Mouse (Mus musculus) splenic B cell, adult 2 months (primary cell): ENCODE measurements around the gene Vdr.

Experiments used
- DNase-seq: peaks from one replicate; pipeline ENCODE4 v3.0.0-alpha.2; 2011; ENCODE audit warnings: low read depth, low spot score
- H3K27me3 ChIP-seq: 2 replicates; pipeline ENCODE4 v1.6.1; 2012; ENCODE audit warnings: mild to moderate bottlenecking, low read length, moderate library complexity, mixed read lengths; ENCODE audit not compliant: control insufficient read depth, poor library complexity, insufficient read depth, severe bottlenecking
- H3K36me3 ChIP-seq: 2 replicates; pipeline ENCODE4 v1.6.1; 2012; ENCODE audit warnings: mild to moderate bottlenecking, low read length, moderate library complexity, mixed read lengths; ENCODE audit not compliant: control insufficient read depth, poor library complexity, insufficient read depth, severe bottlenecking

Vdr gene

DNA sequence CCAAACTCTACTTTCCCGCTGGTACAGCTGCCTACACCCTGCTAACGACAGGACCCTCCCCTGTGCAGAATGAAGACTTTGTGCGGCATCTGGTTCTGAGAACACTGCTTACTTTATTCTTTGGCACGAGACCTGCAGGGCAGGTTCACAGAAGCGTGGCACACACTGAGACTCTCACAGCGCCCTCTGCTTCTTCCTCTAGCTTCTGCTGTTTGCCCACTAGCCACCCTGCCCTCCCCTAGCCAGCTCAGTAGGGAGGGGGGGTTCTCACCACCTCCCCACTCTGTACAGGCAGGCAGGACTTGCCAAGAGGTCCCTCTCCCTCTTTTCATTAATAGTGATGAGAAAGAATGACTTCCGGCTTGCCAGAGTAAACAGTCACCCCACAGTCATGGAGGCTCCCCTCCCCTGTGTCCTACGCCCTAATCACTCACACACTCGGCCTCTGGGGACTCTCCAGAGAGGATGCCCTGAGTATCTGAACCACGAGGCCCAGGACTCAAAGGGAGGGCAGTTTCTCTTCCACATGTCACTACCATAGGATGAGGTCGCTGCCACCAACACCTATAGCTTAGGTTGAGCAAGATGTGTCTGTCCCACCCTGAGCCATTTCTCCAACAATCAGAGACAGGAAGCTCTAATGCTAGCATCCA lies 6.0 kb downstream of the Vdr start:
- Histone ChIP-seq H3K36me3 (no peaks in the 10 kb centered on the region), H3K27me3 (no peaks in the 10 kb centered on the region; the same call in 1 of the 2 replicates)
- no peak for DNase-seq

DNA sequence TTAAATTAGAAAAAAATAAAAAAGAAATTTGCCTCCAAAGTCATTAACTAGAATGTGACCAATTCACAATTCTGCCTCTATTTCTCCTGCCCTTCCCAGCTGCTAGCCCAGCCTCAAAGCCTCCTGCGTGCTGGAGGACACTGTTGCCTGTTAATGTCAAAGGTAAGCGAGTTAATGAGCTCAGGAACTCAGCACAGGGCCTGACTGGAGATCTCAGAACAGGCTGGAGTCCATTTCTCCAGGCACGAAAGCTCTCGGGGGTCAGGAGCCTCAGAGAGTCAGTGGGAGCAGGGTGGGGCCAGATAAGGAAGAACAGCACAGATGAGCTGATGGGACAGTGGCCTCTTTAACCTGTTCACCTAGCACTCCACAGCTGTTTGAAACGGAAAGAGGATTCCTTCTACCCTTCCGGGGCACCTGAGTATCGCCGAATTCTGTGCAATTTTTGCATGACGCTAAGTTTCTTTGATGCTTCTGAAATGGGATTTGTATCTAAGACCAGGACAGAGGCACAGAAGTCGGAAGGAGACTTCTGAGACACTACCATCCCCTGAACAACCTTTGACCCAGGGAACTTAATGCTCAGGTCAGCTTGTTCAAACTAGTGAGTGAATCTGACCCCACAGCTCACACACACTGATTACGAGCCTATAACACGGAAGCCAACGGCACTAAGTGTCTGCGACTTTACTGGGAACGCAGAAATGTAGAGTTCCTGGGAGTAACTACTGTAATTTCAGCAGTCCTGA lies 7.0 kb downstream of the Vdr start:
- H3K27me3 ChIP-seq = no peaks in the 10 kb centered on the region; the same call in 1 of the 2 replicates
- H3K36me3 ChIP-seq = no peaks in the 10 kb centered on the region
- DNase-seq = no peak

DNA sequence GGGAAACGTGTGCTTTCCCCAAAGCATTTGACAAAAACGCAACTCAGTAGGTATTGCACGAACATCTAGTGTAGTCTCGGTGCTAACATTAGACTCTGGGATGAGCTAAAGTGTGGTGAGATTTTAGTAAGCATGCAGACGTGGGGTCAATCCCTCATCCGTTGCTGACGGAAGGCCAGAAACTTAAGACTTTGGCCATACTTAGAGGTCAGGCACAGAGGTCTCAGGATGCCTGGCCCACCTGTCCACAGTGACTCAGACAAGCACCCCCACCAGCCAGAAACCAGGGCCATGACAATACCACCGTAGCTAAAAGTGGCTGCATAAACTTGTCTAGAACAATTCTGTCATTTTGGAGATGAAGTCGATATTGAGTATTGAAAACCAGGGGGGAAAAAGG lies 9.4 kb downstream of the Vdr start:
- Histone ChIP-seq H3K36me3 (no peaks in the 10 kb centered on the region), H3K27me3 (no peaks in the 10 kb centered on the region)
- no peak for DNase-seq

DNA sequence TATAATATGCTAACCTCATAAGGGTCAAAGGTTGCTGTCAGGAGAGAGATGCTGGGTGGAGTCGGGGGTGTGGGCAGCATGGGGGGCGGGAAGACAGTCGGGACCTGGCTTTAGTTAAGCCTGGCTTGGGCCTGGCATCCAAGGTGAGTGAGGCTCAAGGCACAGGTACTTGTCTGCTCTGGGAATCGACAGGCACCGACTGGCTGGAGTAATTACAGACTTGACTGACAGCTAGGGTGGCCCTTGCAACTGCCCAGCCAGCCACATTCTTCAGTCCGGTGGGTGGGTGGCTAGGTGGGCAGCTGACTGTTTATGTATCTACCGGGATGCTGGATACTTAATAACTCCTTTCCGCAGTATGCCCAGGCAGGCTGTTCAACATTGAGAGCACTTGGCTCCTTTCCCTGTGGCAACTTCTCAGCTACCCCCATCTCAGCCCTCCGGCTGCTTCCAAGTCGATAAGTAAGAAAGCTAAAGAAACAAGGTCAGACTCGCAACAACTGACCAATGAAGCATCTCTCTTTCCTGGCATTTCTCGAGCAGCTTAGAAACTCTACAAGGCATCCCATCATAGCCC lies 10.0 kb downstream of the Vdr start:
- H3K36me3 ChIP-seq = no peaks in the 10 kb centered on the region
- DNase-seq = no peak
- no peaks in the 10 kb centered on the region for H3K27me3 ChIP-seq

DNA sequence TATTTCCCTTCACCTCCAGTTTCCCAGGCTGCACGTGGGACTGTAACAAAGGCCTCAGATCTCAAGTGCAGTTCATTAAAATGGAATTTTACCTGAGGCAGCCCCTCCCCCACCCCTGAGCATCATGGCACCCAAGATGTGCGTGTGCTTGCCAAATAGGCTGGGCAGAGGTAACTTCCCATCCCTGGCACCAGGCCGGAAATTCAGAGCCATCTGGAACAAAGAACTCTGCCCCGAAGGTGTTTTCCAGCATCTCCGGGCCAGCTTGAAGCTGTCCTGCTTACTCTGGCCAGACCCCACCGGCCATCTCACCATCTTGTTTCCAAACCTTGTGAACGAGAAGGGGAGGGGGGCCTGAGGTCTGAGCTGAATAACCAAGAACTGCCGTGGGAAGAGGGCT lies 10.7 kb downstream of the Vdr start:
- no peak for DNase-seq
- no peaks in the 10 kb centered on the region for H3K27me3 ChIP-seq
- no peaks in the 10 kb centered on the region for H3K36me3 ChIP-seq

DNA sequence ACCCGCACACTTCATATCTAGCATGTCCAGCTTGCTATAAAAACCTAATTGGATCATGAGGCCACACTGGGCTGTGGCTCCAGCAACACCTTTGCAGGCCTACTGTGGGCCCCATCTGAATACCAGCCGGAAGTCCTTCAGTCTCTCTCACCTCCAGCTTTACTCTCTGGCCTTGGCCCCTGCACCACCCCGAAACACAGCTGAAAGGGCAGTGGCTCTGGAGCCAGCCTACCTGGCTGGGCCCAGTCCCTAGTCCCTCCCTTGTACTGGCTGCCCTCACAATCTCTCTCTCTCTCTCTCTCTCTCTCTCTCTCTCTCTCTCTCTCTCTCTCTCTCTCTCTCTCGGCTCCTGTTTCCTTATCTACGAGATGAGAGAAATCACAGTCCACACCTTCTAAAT lies 11.6 kb downstream of the Vdr start:
- DNase-seq = no peak
- H3K36me3 ChIP-seq = no peaks in the 10 kb centered on the region

DNA sequence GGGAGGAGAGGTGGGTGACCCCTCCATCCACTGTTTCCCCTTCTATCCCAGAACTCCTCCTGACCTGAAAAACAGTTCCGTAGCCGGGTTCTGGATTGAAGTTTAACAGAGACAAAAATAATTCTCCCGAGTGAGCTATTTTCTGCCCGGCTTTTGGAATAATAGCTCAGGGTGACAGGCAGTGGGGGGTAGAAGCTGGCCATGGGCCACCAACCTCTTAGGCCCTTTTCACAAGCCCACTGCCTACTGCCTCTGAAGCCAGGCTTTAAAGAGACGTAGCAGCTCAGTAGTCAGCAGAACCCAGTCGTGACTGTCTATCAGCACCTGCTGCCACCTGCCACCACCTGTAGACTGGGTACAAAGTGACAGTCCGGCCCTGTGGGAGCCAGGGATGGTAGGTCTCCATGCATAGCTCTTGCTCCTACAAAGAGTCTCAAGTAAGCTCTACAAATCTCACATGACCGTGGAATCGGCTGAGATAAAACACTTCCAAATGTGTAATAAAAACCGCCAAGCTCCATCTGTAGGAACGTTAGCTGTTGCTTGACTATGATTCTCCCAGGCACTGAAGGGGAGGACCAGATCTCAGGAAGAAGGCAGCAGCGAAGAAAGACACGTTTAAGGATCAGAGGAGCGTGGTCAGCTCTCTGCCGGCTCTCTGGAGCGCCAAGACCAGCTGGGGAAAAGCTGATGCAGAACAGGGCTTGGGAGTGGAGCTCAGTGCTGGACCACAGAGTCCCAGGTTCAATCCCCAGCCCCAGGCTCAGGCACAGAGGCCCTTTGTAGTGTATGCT lies 13.4 kb downstream of the Vdr start:
- H3K36me3 ChIP-seq = no peaks in the 10 kb centered on the region
- no peaks in the 10 kb centered on the region for H3K27me3 ChIP-seq
- no peak for DNase-seq

More for the DNA sequence above, 11.6 kb downstream of the Vdr start:
- no peaks in the 10 kb centered on the region for H3K27me3 ChIP-seq

DNA sequence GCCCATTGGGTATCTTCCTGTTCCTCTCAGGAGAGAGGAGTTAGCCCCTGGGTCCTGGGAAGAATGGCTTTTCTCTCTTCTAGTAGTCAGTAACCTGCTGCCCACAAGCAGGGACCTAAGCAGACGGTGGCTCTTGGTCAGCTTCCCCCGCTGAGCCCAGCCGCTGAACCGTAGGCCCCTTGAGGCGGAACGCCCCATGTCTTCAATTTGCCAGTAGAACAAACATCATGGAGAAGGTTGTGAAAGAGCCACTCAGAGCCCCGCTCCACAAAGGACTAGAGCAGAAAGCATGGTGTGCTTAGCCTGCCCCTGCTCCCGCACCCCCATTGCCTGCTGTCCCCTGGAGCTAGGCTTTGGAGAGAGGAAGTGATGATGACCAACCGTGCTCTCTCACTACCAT lies 14.1 kb downstream of the Vdr start:
- H3K36me3 ChIP-seq = no peaks in the 10 kb centered on the region

DNA sequence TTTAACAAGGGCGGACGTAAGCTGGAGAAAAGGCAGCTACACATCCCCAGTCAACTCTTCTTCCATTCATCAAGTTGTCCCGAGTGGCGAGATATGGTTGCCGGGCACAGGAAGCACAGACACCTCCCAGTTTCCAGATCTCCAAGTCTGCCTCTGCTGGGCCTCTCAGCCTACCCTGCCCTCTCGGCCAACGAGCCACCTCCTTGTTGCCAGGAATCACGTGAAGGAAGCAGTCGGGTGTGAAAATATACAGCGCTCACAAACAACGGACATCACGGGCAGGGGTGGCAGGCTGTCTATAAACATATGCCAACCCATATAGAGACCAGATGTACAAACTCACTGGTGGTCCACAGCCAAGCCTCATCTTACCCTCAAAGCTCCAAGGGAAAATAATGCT lies 14.6 kb downstream of the Vdr start:
- no peaks in the 10 kb centered on the region for H3K36me3 ChIP-seq
- no peaks in the 10 kb centered on the region for H3K27me3 ChIP-seq
- no peak for DNase-seq

More for the DNA sequence above, 14.1 kb downstream of the Vdr start:
- H3K27me3 ChIP-seq = no peaks in the 10 kb centered on the region
- no peak for DNase-seq

DNA sequence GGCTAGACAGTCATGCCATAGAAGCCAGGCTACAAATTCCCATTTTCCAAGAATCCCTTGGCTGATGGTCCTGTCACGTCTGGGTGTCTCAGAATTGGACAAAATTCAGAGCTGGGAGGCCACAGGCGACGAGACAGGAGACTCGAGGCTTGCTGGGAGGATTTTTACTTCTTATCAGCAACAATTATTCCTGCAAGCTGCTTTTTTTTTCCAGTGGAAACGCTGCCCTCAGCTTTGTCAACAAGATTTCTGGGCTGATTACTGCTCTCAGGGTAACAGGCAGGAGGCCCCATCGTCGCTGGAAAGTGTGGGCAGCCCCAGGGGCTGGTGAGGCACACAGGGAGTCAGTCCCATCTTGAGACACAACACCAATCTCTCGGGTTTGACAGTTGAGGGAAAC lies 17.9 kb downstream of the Vdr start:
- no peaks in the 10 kb centered on the region for H3K27me3 ChIP-seq
- DNase-seq = no peak
- H3K36me3 ChIP-seq = no peaks in the 10 kb centered on the region

DNA sequence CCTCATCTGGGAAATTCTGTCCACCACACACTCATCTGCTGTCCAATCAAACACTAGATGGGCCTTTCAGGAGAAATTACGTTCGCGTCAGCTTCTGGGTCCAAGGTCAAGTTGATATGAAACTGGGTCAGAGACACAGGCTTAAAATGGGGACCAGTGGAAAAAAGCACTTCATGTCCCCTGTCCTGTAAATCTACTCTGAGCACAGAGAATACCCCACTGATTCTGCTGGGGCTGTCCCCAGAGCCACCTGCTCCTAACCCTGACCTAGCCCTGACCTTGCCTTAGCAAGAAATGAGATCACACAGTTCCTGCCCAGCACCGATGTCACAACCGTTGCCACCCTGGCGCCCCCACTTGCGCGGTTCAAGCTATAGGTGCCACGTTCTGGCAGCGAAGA lies 20.0 kb downstream of the Vdr start:
- no peaks in the 10 kb centered on the region for H3K27me3 ChIP-seq
- no peak for DNase-seq
- H3K36me3 ChIP-seq = no peaks in the 10 kb centered on the region

DNA sequence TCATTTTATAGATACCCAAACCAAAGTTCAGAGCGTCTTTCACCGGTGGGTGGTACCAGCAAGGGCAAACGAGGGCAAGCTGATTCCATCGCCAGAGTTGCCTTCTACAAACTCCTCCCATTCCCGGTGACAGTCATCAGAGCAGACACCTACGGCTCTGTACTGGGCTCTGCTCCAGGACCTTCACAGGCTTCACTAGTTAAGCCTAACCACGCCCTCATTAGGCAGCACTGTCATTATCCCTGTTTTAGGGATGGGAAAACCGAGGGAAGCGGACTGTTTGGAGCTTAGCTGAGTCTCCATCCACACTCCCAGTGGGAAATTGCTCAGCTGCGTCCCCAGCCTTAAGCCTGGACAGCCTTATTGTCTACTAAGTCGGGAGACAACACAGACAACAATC lies 20.4 kb downstream of the Vdr start:
- Histone ChIP-seq H3K27me3 (no peaks in the 10 kb centered on the region), H3K36me3 (no peaks in the 10 kb centered on the region)
- no peak for DNase-seq

DNA sequence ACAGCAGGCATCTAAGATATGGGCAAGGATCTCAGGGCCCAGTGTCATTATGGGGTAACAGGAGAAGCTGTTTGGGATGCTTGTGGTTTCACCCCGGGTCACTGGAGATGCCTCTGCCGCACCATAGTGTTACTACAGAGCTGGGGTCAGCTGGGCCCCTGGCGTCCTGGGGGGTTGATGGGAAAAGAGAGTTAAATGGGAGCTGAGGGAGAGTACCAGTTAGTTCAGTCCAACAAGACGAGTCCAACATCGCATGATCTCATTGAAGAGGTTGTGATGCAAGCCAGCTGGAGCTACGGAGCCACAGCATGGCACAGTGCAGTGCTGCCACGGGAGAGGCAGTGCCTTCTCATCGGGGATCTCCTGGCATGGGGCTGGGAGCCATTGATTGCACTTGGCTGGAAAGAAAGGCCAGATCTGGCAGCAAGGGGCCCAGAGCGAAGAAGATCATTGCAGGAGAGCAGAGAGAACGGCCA lies 22.9 kb downstream of the Vdr start:
- H3K27me3 ChIP-seq = no peaks in the 10 kb centered on the region
- no peaks in the 10 kb centered on the region for H3K36me3 ChIP-seq
- no peak for DNase-seq

DNA sequence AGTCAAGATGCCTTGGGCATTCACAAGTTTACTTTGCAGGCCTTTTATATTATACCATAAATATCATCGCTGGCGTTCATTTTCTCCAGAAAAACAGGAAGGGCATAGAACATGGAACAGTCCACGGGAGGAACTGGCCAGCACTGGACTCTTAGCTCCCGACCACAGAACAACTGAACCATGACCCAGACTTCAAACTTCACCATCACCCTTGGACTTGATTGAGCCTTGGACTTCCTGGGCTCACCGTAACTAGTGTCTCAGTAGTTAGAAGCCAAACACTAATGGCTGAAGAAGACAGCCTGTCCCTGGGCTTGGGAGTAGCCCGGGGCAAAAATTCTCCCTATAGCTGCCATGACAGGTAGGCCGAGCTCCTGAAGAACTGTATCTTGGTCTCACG lies 29.0 kb downstream of the Vdr start:
- H3K36me3 ChIP-seq = no peaks in the 10 kb centered on the region
- DNase-seq = no peak
- no peaks in the 10 kb centered on the region for H3K27me3 ChIP-seq

DNA sequence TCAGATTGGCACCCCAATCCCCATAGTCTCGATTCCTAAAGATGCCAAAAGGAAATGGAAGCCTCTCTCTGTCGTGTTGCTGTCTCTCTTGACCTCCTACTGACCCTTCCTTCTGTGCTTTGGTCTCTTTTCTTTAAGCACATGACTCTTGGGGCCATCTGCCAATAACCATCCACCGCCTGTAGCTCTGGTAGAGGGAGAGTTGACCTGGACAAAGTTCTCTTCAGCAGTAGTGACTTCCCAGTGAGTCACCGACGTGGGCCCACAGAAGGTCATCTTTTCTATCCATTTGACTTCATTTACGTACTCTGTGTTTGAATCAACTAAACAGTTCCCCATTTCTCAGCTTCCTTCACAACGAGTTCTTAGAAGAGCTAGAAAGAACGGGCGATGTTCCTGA lies 30.0 kb downstream of the Vdr start:
- DNase-seq = no peak
- Histone ChIP-seq H3K36me3 (no peaks in the 10 kb centered on the region), H3K27me3 (no peaks in the 10 kb centered on the region)
